Mouse (Mus musculus) urinary bladder, adult 18-20 months (tissue): ENCODE measurements around the gene Ctf1.
A peak's percentile ranks its signal among the peaks of the same experiment; 100 is the strongest.

Experiments used
- DNase-seq, 2 experiments: peaks; one replicate each; pipeline ENCODE4 v3.0.0; 2022; ENCODE audit warnings: low spot score in 2 of 2, mixed read lengths in 2 of 2

The Ctf1 gene

DNA sequence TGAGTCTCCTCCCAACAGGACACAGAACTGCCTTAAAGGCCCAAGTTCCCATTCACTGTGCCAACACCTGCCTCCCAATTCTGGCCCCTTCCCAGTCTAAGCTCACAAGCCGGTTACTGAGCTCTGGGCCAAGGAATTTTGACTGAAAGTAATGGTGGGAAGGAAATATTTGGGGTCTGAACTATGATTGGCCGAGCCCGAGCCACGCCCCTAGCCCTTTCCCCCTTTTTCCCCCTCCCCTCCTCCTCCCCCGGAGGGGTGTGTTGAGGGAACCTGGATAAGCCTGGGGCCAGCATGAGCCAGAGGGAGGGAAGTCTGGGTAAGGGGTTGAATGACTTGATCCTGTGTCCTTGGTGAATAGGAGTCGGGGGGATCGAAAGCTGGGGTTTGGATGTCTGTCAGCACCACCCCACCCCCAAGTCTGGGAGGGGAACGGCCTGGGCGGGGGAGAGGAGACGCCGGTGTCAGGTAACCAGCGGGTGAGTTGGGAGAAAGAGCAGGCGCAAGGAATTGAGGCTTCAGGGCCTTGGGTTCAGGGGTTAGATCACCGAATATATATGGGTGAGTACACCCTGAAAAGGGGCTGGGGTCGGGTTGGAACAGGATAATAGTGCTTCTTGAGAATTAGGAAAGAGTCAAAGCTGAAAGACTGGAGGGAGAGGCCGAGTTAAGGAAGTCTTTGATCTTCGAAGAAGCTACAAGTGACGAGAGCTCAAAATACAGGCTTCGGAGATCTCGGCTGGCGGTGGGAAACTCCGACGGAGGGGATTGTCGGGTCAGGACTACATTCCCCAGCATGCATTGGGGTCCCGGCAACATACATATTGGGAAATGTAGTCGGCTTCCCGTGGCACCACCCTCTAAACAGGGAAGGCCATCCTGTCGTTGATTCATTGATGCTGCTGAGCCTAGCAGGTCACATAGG is at the start of gene Ctf1:
Gene Ctf1, plus strand, starts transcription at position 276 of the 925 bp plus-strand sequence.
- DNase-seq: peak; percentile 66 to 71

DNA sequence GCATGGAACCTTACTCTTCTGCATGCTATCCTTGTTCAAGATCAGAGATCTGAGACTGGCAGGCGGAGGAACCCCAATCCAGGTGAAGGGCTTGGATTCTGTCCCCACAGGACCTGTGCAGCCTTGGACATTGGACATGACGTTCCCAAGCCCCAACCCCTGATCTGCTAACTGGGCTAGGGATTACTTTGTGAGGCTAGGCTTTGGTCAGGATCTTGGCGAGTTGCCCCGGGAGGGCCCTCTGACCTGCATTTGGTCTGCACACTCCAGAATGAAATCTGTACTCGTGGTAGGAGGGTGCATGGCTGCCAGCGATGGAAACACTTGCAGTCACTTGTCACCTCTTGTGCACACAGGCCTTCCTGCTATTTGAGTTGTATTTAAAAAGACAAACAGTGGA is 49.6 kb upstream of the Ctf1 start:
- no peak for DNase-seq

DNA sequence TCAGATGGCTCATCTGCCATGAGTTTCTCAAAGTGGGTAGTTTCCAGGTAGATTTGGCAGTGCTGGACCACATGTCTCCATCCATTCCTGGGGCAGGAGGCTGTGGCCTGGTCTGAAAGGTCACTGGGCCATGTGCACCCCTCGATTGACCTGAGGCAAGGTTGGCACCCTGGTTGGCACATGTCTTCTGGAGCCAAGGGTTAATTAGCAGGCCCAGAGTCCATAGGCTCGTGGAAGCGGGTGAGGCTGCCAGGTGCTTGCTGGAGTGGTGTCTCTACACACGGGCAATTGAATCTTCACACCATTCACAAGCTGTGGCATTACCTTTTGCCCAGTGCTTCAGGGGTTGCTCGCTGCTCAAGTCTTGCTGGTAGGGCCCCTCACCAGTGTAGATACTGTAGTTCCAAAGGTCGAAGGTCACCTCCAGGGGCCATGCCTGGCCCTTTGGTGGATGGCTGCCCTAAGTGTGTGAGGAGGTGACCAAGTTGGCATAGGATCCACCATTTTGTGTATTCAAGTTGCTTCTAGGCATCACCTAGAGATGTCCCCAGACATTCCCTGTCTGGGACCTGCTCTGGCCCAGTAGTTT is 46.4 kb upstream of the Ctf1 start:
- no peak for DNase-seq

DNA sequence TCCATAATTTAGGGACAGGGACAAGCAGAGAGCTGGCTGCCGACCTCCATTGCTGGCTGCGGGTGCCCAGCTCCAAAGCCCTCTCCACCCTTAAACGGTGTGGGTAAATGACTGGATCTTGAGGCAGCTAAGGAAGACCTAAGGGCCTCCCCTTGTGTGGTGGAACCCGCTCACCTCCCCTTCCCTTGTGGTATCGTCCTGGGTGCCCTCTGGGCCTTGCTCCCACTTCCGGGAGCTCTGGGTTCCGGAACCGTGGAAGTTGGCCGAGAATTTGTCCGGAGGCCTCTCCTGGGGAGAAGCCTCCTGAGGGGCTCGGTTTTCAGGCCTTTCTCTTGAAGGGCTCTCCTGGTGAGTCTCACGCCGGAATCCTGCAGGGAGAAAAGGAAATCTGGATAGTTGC is 45.9 kb upstream of the Ctf1 start:
- DNase-seq: no peak

DNA sequence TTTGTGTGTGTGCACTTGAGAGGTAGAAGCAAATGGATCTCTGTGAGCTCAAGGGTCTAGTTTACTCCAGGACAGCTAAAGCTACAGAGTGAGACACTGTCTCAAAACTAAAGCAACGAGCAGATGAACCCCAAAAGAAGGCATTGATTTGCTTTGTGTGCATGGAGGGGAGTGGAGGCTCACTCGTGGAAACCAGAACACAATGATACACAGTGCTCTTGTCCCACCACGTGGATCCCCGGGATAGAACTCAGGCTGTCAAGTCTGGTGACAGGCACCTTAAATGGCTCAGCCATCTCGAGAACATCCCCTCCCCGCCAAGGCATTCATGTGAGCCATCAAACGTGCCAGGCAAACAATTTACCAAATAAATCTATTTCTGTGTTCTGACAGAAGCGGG is 45.4 kb upstream of the Ctf1 start:
- no peak for DNase-seq

DNA sequence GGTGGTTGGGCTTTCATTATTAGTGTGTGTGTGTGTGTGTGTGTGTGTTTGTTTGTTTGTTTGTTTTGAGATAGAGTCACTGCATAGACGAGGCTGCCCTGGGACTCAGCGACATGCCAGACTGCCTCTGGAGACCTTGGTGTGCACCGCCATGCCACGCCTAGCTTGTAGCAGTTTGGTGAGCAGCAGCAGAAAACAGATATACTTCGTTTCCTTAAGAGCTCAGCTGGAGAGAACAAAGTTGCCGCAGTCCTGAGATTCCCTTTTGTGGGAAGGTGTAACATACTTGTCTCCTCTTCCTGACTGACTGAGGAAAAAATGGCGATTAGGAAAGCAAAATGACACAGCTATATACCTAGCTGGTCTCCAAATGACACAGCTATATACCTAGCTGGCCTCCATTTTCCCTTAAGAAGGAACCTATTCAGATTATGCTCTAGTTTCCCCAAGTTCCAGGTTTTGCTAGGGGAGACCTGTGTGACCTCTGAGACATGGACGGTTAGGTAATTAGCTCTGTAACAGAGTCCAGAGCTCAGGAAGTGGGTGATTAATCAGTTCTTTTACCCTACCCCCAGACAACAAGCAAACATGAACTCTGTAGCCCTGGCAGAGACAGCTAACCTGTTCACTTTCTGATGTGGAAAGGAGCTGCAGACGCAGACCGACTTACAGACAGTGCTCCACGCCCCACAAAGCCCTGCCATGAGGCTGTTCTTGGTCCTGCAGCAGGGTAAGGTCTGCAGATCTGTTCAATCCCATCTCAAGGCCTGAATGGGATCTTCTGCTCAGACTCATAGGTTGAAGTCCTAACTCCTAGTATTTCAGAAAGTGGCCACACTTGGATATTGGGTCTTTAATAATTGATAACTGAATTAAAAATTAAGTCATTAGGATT is 40.4 kb upstream of the Ctf1 start:
- no peak for DNase-seq

DNA sequence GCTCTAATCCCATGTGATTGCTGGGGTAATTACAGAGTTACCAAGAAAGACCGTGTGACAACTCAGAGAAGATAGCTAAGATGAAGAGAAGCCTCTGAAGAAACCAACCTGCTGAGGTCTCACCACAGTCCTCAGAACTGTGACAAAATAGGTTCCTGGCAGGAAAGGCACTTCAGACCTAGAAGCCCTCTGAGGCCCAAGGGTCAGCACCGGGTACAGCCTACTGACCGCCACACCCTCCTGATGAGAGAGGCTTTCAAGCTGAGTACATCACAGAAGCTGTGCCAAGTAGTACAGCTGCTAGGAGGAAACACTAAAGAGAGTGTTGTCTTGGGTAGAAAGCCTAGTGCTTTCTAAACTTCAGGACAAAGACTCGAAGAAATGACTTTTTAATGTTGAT is 39.8 kb upstream of the Ctf1 start:
- DNase-seq: no peak

DNA sequence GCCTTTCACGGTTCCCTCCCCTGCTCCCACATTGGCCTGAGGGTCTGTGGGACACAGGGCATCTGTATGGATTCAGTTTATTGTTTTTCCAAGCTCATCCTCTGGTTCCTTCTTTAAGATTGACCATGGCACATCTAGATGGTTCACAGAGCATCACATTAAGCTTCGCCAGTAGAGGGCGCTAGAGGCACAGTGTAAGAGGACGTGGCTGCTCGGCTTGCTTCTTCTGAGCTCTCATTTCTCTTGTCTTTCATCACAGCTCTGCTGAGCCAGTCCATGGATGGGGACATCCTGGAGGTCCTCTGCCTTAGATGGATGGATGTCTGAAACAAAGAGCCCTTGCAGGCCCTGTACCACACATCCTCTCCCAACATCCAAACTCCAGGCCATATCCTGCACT is 37.6 kb upstream of the Ctf1 start:
- DNase-seq: peak; percentile 63 to 66

DNA sequence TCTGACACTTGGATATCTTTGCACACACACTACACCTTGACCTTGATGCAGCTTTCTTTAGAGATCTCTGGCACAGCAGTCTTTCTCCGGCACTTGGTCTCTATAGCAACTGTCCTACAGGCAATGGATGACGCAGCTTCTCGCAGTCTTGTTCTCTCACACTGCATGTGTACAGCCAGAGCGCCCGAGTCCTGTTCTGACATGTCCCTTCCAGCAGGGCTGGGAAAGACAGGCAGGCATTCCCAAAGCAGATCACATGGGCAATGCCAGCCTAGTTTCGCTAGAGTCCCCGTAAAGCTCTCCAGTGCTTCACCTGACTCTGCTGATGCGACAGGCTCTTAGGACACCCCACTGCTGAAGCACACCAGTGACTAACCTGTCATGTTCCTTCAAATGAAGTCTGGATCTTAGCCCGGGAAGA is 37.1 kb upstream of the Ctf1 start:
- peak; percentile 21 to 30 for DNase-seq

DNA sequence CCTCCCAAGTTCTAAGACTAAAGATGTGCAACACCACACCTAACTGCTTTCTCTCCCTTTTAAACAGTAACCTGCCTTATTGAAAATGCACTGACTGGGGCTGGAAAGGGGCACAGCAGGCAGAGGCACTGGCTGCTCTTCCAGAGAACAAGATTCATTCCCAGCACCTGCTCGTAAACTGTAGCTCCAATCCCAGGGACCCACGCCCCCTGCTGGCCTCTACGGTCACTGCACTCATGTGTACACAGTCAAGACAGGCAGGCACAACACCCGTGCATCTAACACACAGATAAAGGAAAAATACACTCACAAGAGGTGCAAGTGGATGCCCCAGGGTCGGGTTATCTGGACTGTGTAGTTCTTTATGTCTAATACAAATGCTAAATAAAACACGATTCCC is 35.5 kb upstream of the Ctf1 start:
- no peak for DNase-seq

DNA sequence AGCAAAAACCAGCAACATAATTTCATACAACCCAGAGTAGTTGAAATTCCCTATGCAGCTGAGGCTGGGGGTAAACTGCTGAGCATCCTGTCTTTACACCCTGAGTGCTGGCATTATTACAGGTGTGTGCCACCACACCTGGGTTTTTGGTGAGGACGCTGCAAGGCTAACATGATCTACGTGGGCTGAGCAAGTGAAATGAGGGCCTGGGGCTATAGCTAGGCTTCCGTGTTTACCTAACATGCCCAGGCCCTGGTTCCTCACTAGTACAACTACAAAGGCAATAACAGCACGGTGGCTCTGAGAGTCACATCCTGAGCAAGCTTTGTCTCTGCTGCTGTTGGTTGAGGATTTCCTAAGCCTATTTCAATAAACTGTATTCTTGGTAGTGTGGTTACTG is 34.9 kb upstream of the Ctf1 start:
- DNase-seq: no peak

DNA sequence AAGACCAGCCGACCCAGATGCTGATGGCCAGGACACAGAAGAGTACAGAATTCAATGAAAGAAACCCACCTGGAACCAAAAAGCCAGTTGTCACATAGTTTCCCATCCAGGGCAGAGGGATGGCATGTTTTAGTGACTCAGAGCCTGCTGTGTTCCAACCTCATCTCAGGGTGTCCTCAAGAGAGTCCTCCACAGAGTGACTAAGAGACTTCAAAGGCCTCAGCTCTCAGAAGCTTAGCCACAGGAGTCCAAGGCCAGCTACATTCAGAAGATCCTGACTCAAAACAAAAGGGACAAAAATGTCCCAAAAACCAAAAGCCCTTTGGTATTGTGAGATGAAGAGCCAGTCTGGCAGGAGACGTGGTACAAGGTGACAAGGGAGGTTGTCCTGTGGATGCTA is 33.7 kb upstream of the Ctf1 start:
- no peak for DNase-seq

DNA sequence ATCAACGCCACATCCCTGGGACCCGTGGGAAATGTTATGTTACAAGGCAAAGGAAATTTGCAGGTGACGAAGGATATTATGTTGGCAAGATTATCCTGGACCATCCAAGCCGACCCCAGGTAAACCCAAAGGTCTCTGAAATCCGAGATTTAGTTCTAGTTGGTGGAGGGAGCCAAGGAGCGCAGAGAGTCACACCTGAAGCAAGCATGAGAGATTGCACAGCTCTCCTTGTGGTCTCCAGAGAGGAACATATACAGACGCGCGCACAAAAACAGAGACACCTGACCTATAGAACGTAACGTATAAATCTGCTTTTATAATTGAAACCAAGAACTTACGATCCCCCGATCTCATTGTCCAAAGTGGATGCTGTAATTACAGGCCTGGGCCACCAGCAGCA is 32.0 kb upstream of the Ctf1 start:
- DNase-seq: no peak

DNA sequence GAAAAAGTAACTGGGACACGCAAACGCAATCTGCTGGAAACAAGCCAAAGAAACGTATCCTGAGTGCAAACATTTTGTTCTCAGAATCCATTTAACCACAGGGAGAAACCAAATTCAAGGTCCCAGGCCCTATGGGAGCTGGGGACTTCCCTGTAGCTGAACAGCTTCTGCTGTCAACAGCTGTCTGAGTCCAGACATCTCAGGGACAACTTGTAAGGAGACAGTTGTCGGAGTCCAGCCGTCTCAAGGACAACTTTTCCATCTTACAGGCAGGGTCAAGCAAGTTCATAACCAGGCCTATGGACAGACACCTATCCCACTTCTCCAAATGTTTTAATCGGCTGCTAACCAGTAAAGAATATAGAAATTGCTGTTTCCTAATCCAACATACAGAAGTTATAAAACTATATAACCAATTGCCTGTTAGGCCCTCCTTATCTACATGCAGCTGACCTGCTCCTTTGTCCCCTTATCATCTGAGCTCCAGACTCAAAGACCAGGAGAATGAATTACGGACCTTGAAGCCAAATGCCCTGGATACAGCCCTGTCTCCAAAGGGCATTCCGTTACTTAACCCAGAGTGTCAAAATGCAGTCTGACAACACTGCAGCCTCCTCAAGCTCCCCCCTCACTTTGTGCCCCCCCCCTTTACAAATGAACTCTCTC is 30.5 kb upstream of the Ctf1 start:
- DNase-seq: no peak

DNA sequence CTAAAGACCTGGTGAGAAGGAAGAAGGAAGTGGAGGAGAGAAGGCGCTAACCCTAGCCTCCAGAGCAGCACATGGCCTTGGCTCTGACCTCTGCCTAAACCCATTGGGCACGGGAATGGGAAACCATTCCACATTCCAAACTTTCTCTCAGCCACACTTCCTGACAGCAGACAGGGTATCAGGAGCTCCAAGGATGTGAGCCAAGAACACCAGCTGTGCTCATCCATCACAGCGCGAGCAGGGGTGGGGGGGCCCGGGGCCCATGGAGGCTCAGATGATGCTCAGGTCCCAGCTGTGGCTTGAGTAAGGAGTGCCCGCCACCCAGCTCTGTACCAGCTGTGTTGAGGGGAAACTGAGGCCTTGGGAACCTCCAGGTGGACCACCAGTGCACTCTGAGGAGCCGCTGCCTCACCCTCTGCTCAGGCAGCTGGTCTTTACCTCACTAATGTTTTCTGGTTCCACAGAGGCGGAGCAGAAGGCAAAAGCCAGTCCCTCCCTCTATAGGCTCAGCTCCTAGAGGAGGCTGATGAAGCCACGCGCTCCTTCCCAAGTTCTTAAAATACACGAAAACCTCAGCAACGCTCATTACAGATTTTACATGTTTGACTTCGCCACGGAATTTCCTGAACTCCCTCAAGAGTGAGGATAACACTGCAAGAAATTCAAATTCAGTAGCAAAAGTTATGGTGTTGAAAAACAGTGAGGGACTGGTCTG is 27.1 kb upstream of the Ctf1 start:
- no peak for DNase-seq

DNA sequence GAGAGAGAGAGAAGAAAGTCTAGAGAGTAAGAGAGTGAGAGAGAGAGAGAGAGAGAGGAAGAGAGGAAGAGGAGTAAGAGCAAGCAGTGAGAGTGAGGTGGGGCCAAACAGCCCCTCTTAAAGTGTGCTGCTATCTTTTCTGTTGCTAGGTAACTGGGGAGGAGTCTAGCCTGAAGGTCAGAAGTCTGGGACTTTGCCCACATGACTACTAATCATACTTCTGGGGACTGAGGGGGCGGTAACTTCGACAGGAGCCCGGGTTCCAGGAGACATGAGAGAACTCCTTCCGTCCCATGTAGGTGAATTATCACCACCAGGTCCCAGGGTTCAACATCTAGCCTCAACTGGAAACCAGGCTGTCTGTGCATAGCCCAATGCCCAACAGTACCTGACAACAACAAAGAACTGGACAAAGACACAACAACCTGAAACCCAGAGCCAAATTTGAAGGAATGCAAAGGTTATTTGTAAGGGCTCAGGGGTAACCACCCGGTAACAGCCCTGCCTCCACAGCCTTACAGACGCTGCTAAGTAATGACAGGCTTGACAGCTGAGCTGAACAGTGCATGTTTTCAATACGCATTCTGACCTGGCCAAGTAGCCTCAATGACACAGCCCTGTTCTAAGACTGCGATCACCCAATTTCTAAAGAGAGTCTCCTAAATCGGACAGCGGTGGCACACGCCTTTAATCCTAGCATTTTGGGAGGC is 25.6 kb upstream of the Ctf1 start:
- no peak for DNase-seq

DNA sequence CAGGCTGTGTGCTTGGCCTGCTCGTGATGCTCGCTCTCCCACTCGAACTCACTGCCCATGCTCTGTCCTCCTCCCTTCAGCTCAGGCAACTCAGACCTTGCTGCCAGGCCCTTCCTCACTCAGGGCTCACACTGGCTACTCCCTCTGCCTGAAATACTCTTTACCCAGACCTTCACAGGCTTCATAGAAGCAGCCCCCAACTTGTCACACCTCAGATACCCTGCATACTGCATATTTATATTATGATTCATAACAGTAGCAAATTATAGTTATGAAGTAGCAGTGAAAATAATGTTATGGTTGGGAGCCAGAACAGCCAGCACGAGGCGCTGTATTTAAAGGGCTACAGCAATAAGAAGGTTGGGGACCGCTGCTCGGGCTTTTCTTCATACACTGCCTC is 23.6 kb upstream of the Ctf1 start:
- DNase-seq: no peak

DNA sequence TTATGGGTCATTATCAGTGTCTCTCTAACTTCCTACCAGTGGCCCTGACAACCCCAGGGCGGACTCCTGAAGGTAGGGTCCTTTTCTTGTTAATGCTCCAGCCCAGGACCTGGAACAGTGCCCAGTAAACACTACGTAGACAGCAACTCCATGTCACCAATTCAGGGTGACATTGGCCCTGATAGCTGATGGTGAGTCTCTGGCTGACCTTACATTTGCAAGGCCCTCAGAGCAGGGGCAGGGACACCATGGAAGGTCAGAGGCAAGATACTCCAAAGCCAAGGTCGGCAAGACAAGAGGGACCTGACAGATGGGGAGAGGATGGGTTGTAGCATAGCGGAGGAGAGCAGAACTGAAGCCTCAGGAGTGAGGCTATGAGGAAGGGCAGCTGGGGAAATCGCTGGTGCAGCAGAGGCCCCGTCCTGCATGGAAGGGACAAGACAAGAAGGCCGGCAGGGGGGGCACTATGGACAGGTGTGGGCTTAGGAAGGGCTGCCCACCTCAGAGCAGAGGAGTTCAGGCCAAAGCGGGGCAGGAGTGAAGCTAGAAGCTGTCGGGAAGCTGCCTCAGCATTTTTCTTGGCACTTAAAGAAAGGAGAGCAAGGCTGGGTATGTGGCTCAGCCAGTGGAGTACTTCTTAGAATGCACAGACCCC is 22.8 kb upstream of the Ctf1 start:
- DNase-seq: no peak

DNA sequence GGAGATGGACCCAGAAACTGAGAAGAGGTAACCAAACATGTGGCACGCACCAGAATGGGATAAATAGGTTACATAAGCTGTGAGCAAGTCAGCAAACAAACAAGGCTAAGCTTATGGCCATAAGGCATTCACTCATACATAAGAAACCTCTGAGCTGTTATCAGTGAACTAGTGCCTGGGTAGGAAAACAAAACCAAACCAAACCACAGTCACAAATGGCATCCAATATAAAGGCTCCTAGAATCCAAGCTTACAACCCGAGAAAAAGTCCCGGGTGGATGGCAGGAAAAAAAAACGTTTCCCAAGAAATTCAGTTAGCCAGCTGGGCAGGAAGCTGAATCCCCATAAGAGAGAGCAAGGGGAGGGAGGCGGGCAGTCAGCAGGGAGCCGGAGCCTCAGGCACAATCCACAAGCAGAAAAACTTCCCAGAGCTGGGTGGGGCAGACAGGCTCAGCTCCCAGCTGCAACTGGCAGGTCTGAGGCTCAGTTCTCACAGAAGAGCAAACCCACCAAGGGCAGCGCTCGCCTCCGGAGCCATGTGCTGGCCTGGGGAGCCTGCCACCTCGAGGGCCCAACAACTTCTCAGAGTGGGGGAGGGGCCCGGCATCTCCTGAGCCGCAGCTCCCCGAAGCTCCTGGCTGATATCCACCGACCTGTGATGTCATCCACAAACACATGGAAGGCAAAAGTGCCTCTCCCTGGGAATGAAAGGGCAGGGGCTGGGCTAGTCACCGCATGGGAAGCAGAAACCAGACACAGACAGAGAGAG is 21.1 kb upstream of the Ctf1 start:
- DNase-seq: peak; percentile 56 to 59
